7 mouse cellular contexts compared by ENCODE assay signal in genomic region chr11:117939004-117939730, GRCm38 (mm10). TPM values are rescaled to one million over a fixed set of nuclear protein-coding genes. Genes with fewer than 3 reads are reported as not detected.
A peak's percentile ranks its signal among the peaks of the same experiment; 100 is the strongest.
DNase-seq lines count a peak whose midpoint lies in the region; ATAC-seq and TF ChIP-seq lines count a peak whose summit lies in the region.

No protein-coding gene starts in this region.

- no peak overlapping the region for H3K9ac ChIP-seq in forebrain, embryonic 12.5 days
- H3K9ac ChIP-seq in intestine, embryonic 16.5 days (ENCODE audit: low read depth, low read length) = no peak overlapping the region

- no peak overlapping the region; the same call in 1 of the 2 replicates for H3K4me3 ChIP-seq in layer of hippocampus, adult 2 months
- no peak overlapping the region for H3K4me3 ChIP-seq in forebrain, embryonic 12.5 days (replicated peaks)
- H3K4me3 ChIP-seq in intestine, embryonic 16.5 days (ENCODE audit: low read length) = no peak overlapping the region
- no peak overlapping the region for H3K4me3 ChIP-seq in olfactory bulb, adult 2 months (ENCODE audit: insufficient read depth, low read depth, low read length)

- no peak for DNase-seq in layer of hippocampus, adult 2 months (ENCODE audit: low spot score in 2 of 2)
- no peak for DNase-seq in layer of hippocampus, postnatal 36 days
- DNase-seq in left cerebral cortex, adult 18-20 months (ENCODE audit: low spot score in 2 of 2) = no peak
- no peak for DNase-seq in retina, postnatal 1 day

- TF ChIP-seq CTCF in layer of hippocampus, adult 2 months (conservative IDR thresholded peaks at IDR 0.05) = no peak
- TF ChIP-seq CTCF in olfactory bulb, adult 2 months (IDR thresholded peaks at IDR 0.05; ENCODE audit: insufficient read depth, low read depth, low read length) = no peak

- H3K27me3 ChIP-seq in forebrain, embryonic 12.5 days = peaks cover 30% of the 10 kb centered on the region
- H3K27me3 ChIP-seq in intestine, embryonic 16.5 days (replicated peaks; ENCODE audit: control insufficient read depth, insufficient read depth, low read length) = no peaks in the 10 kb centered on the region

- peak; percentile 42; the same call in 1 of the 2 replicates for ATAC-seq in forebrain, embryonic 12.5 days (ENCODE audit: low FRiP score)
- no peak for ATAC-seq in intestine, embryonic 16.5 days

- peaks cover 69% of the 10 kb centered on the region for H3K4me1 ChIP-seq in forebrain, embryonic 12.5 days
- H3K4me1 ChIP-seq in intestine, embryonic 16.5 days (ENCODE audit: control insufficient read depth, insufficient read depth, low read length) = peaks cover 46% of the 10 kb centered on the region
- H3K4me1 ChIP-seq in olfactory bulb, adult 2 months (ENCODE audit: control insufficient read depth, insufficient read depth, low read length) = peaks cover 44% of the 10 kb centered on the region

- H3K36me3 ChIP-seq in forebrain, embryonic 12.5 days (replicated peaks) = no peaks in the 10 kb centered on the region
- no peaks in the 10 kb centered on the region for H3K36me3 ChIP-seq in intestine, embryonic 16.5 days (ENCODE audit: control insufficient read depth, insufficient read depth, low read length)

- TF ChIP-seq POLR2A in olfactory bulb, adult 2 months (IDR thresholded peaks at IDR 0.05; ENCODE audit: insufficient read depth, low read depth, low read length) = no peak

- peak overlapping the region; percentile 40; the same call in 1 of the 2 replicates for H3K4me2 ChIP-seq in forebrain, embryonic 12.5 days
- H3K4me2 ChIP-seq in intestine, embryonic 16.5 days (ENCODE audit: low read depth, low read length) = no peak overlapping the region

- H3K9me3 ChIP-seq in forebrain, embryonic 12.5 days = no peaks in the 10 kb centered on the region
- no peaks in the 10 kb centered on the region for H3K9me3 ChIP-seq in intestine, embryonic 16.5 days (ENCODE audit: control insufficient read depth, low read length)

- 29% methylated on average over 4 of the region's 4 CpGs for WGBS in forebrain, embryonic 12.5 days
- WGBS in intestine, embryonic 16.5 days = 45% methylated on average over 4 of the region's 4 CpGs
- WGBS in olfactory bulb, adult 2 months = 55% methylated on average over 4 of the region's 4 CpGs

- peak overlapping the region; percentile 3; the same call in 1 of the 2 replicates for H3K27ac ChIP-seq in layer of hippocampus, adult 2 months
- H3K27ac ChIP-seq in forebrain, embryonic 12.5 days = peak overlapping the region; percentile 90
- H3K27ac ChIP-seq in intestine, embryonic 16.5 days (ENCODE audit: low read length) = peak overlapping the region; percentile 77
- H3K27ac ChIP-seq in olfactory bulb, adult 2 months (ENCODE audit: insufficient read depth, low read depth, low read length) = peak overlapping the region; percentile 22; the same call in 1 of the 2 replicates

RNA-seq across cellular contexts. Expression of gene Socs3, which starts 30.7 kb away (rescaled TPM):
- 1 to 10 TPM in 1 of 2 experiments, under 1 TPM in 1; 0.92 to 1.3 TPM for total RNA-seq in layer of hippocampus, adult 2 months (2021)
- 1 to 10 TPM; 1.3 to 1.4 TPM for total RNA-seq in layer of hippocampus, postnatal 36 days (2021)
- 13.5 and 14.7 TPM in 2 replicates for polyA plus RNA-seq in forebrain, embryonic 12.5 days (2016; fragmentation: Nextera tagmentation; extraction: Ambion mirVana)
- 18.9 and 21.2 TPM in 2 replicates for polyA plus RNA-seq in intestine, embryonic 16.5 days (2015; fragmentation: Nextera tagmentation; extraction: Ambion mirVana)
- not detected in 2 replicates for polyA plus RNA-seq in olfactory bulb, adult 2 months (2012; ENCODE audit: insufficient read depth, insufficient read length, low replicate concordance, missing spikeins)
- total RNA-seq in left cerebral cortex, adult 18-20 months (2021) = 1 to 10 TPM; 4.5 to 4.9 TPM

RNA-seq across cellular contexts. Expression of gene Pgs1, which starts 46.9 kb away (rescaled TPM):
- total RNA-seq in layer of hippocampus, adult 2 months (2021) = 10 to 100 TPM; 76.2 to 81.3 TPM
- total RNA-seq in layer of hippocampus, postnatal 36 days (2021) = 10 to 100 TPM; 75.1 to 79.4 TPM
- polyA plus RNA-seq in forebrain, embryonic 12.5 days (2016; fragmentation: Nextera tagmentation; extraction: Ambion mirVana) = 45.3 and 45.9 TPM in 2 replicates
- 33.9 and 35.7 TPM in 2 replicates for polyA plus RNA-seq in intestine, embryonic 16.5 days (2015; fragmentation: Nextera tagmentation; extraction: Ambion mirVana)
- not detected in 2 replicates for polyA plus RNA-seq in olfactory bulb, adult 2 months (2012; ENCODE audit: insufficient read depth, insufficient read length, low replicate concordance, missing spikeins)
- 10 to 100 TPM; 87.1 to 89.0 TPM for total RNA-seq in left cerebral cortex, adult 18-20 months (2021)

Comparison
In these comparisons a context has a peak if more than half of its experiments do, and no peak if none do; other contexts are left out.
1. H3K27ac ChIP-seq: peak in every context shown above with its lines; median percentile 90 in forebrain, embryonic 12.5 days; 77 in intestine, embryonic 16.5 days; 22 in olfactory bulb, adult 2 months; 3 in layer of hippocampus, adult 2 months.